Mouse (Mus musculus): ENCODE data around the gene Fam184b.

- TF ChIP-seq EP300 (IDR thresholded peaks at IDR 0.05; ENCODE audit: low read depth) (no peak), CTCF (IDR thresholded peaks at IDR 0.05; ENCODE audit: low read depth) (no peak)
Measured at GRCm38 (mm10) chr5:45526338-45526737, 113.1 kb downstream of the Fam184b start.

Measured in heart, postnatal 0 days (tissue).